Mouse (Mus musculus): Measurements from ENCODE around the gene Cdkn1a.
"Not testable (repeated sequence)": the region's sequence is repeated elsewhere in the genome, so short reads cannot be mapped to it uniquely, and the experiment has no call there.

Cdkn1a gene

GRCm38 (mm10) chr17:29058487-29058886 lies 32.3 kb upstream of the Cdkn1a start:
- DNase-seq (ENCODE audit: low spot score in 2 of 2) = no peak

GRCm38 (mm10) chr17:29059581-29059980 lies 31.2 kb upstream of the Cdkn1a start:
- DNase-seq (ENCODE audit: low spot score in 2 of 2) = no peak

GRCm38 (mm10) chr17:29060946-29061345 lies 29.8 kb upstream of the Cdkn1a start:
- DNase-seq (ENCODE audit: low spot score in 2 of 2) = no peak

- DNase-seq (ENCODE audit: low spot score in 2 of 2) = no peak
Observed at GRCm38 (mm10) chr17:29062119-29063035, 28.4 kb upstream of the Cdkn1a start.

- no peak for DNase-seq (ENCODE audit: low spot score in 2 of 2)
Observed at GRCm38 (mm10) chr17:29063121-29063987, 27.4 kb upstream of the Cdkn1a start.

- DNase-seq (ENCODE audit: low spot score in 2 of 2) = no peak
Observed at GRCm38 (mm10) chr17:29063988-29064285, 26.8 kb upstream of the Cdkn1a start.

GRCm38 (mm10) chr17:29065245-29065940 lies 25.4 kb upstream of the Cdkn1a start:
- DNase-seq (ENCODE audit: low spot score in 2 of 2) = no peak

- DNase-seq (ENCODE audit: low spot score in 2 of 2) = no peak
Observed at GRCm38 (mm10) chr17:29065971-29066370, 24.8 kb upstream of the Cdkn1a start.

GRCm38 (mm10) chr17:29067416-29067815 lies 23.4 kb upstream of the Cdkn1a start:
- not testable (repeated sequence) for DNase-seq (ENCODE audit: low spot score in 2 of 2)

- DNase-seq (ENCODE audit: low spot score in 2 of 2) = no peak
Observed at GRCm38 (mm10) chr17:29067847-29068246, 22.9 kb upstream of the Cdkn1a start.

- DNase-seq (ENCODE audit: low spot score in 2 of 2) = no peak
Observed at GRCm38 (mm10) chr17:29069063-29069462, 21.7 kb upstream of the Cdkn1a start.

GRCm38 (mm10) chr17:29071820-29072219 lies 19.0 kb upstream of the Cdkn1a start:
- no peak for DNase-seq (ENCODE audit: low spot score in 2 of 2)

GRCm38 (mm10) chr17:29072701-29073307 lies 18.0 kb upstream of the Cdkn1a start:
- DNase-seq (ENCODE audit: low spot score in 2 of 2) = no peak

- DNase-seq (ENCODE audit: low spot score in 2 of 2) = no peak
Observed at GRCm38 (mm10) chr17:29073313-29073712, 17.5 kb upstream of the Cdkn1a start.

- no peak for DNase-seq (ENCODE audit: low spot score in 2 of 2)
Observed at GRCm38 (mm10) chr17:29074085-29074484, 16.7 kb upstream of the Cdkn1a start.

GRCm38 (mm10) chr17:29076235-29076634 lies 14.5 kb upstream of the Cdkn1a start:
- no peak for DNase-seq (ENCODE audit: low spot score in 2 of 2)

- DNase-seq (ENCODE audit: low spot score in 2 of 2) = no peak
Observed at GRCm38 (mm10) chr17:29077786-29078509, 12.8 kb upstream of the Cdkn1a start.

- peak in 1 of 2 experiments; percentile 44 for DNase-seq (ENCODE audit: low spot score in 2 of 2)
Observed at GRCm38 (mm10) chr17:29078519-29079383, 12.0 kb upstream of the Cdkn1a start.

- no peak for DNase-seq (ENCODE audit: low spot score in 2 of 2)
Observed at GRCm38 (mm10) chr17:29080758-29081617, 9.8 kb upstream of the Cdkn1a start.
